ENCODE assay signal across 8 mouse cellular contexts in genomic region chr4:57783853-57784600, GRCm38 (mm10).
DNase-seq lines count a peak whose midpoint lies in the region; ATAC-seq and TF ChIP-seq lines count a peak whose summit lies in the region.

No protein-coding gene starts in this region.

- 0 out of 2 replicates have a peak overlapping the region, but pooled peaks have one; percentile 13 for H3K4me2 ChIP-seq in intestine, postnatal 0 days (replicated peaks; ENCODE audit: low read depth)
- H3K4me2 ChIP-seq in intestine, embryonic 15.5 days (replicated peaks): no peak overlapping the region
- H3K4me2 ChIP-seq in midbrain, embryonic 12.5 days (replicated peaks): peak overlapping the region; percentile 65
- no peak overlapping the region for H3K4me2 ChIP-seq in forebrain, embryonic 15.5 days (replicated peaks)

- TF ChIP-seq POLR2A in brain, embryonic 14.5 days (IDR thresholded peaks at IDR 0.05; ENCODE audit: borderline replicate concordance, extremely low read depth, insufficient read depth, insufficient read length, poor library complexity, severe bottlenecking): no peak

- no peak overlapping the region for H3K4me3 ChIP-seq in intestine, postnatal 0 days (ENCODE audit: low read depth, low read length)
- no peak overlapping the region for H3K4me3 ChIP-seq in intestine, embryonic 15.5 days (replicated peaks)
- H3K4me3 ChIP-seq in midbrain, embryonic 12.5 days: no peak overlapping the region
- H3K4me3 ChIP-seq in forebrain, embryonic 15.5 days: no peak overlapping the region

- TF ChIP-seq CTCF in intestine, postnatal 0 days (IDR thresholded peaks at IDR 0.05; ENCODE audit: low read depth): no peak
- TF ChIP-seq CTCF in brain, embryonic 14.5 days (IDR thresholded peaks at IDR 0.05; ENCODE audit: borderline replicate concordance, extremely low read depth, insufficient read depth, insufficient read length): no peak

- peaks cover 6% of the 10 kb centered on the region; the same call in 1 of the 2 replicates for H3K27me3 ChIP-seq in intestine, postnatal 0 days (replicated peaks; ENCODE audit: control insufficient read depth, insufficient read depth, low read length)
- peaks cover 11% of the 10 kb centered on the region; the same call in 1 of the 2 replicates for H3K27me3 ChIP-seq in intestine, embryonic 15.5 days (replicated peaks)
- peaks cover 26% of the 10 kb centered on the region for H3K27me3 ChIP-seq in midbrain, embryonic 12.5 days
- H3K27me3 ChIP-seq in forebrain, embryonic 15.5 days: no peaks in the 10 kb centered on the region; the same call in 1 of the 2 replicates

- H3K9me3 ChIP-seq in intestine, postnatal 0 days (ENCODE audit: control insufficient read depth): no peaks in the 10 kb centered on the region
- no peaks in the 10 kb centered on the region for H3K9me3 ChIP-seq in intestine, embryonic 15.5 days
- no peaks in the 10 kb centered on the region for H3K9me3 ChIP-seq in midbrain, embryonic 12.5 days
- H3K9me3 ChIP-seq in forebrain, embryonic 15.5 days: no peaks in the 10 kb centered on the region

- ATAC-seq in intestine, postnatal 0 days: no peak
- no peak for ATAC-seq in intestine, embryonic 15.5 days
- no peak for ATAC-seq in midbrain, embryonic 12.5 days (ENCODE audit: low FRiP score, low read depth)
- ATAC-seq in forebrain, embryonic 15.5 days (replicated peaks): no peak
- no peak for ATAC-seq in monocyte, adult 5-6 weeks (replicated peaks; ENCODE audit: insufficient number of reproducible peaks, low FRiP score, low TSS enrichment, poor library complexity, severe bottlenecking)

- H3K9ac ChIP-seq in intestine, postnatal 0 days (ENCODE audit: low read depth, low read length): no peak overlapping the region
- H3K9ac ChIP-seq in intestine, embryonic 15.5 days: no peak overlapping the region
- no peak overlapping the region for H3K9ac ChIP-seq in midbrain, embryonic 12.5 days (replicated peaks)
- H3K9ac ChIP-seq in forebrain, embryonic 15.5 days (replicated peaks): no peak overlapping the region

- H3K4me1 ChIP-seq in intestine, postnatal 0 days (replicated peaks; ENCODE audit: control insufficient read depth, insufficient read depth, low read length): 0 out of 2 replicates have a peak, but pooled peaks cover 6% of the 10 kb centered on the region
- peaks cover 17% of the 10 kb centered on the region for H3K4me1 ChIP-seq in intestine, embryonic 15.5 days (replicated peaks)
- H3K4me1 ChIP-seq in midbrain, embryonic 12.5 days: peaks cover 29% of the 10 kb centered on the region
- peaks cover 17% of the 10 kb centered on the region for H3K4me1 ChIP-seq in forebrain, embryonic 15.5 days

- H3K27ac ChIP-seq in intestine, postnatal 0 days (ENCODE audit: low read depth, low read length): no peak overlapping the region
- H3K27ac ChIP-seq in intestine, embryonic 15.5 days: no peak overlapping the region
- H3K27ac ChIP-seq in midbrain, embryonic 12.5 days (replicated peaks): no peak overlapping the region
- H3K27ac ChIP-seq in forebrain, embryonic 15.5 days (replicated peaks): no peak overlapping the region

- peak; percentile 37 for DNase-seq in brain, embryonic 14.5 days (ENCODE audit: low read depth)
- DNase-seq in heart, postnatal 4 days: peak; percentile 49
- no peak for DNase-seq in thymus, postnatal 14 days

- WGBS in intestine, postnatal 0 days: 72% methylated on average over 11 of the region's 11 CpGs
- WGBS in intestine, embryonic 15.5 days: 63% methylated on average over 11 of the region's 11 CpGs
- 80% methylated on average over 11 of the region's 11 CpGs for WGBS in midbrain, embryonic 12.5 days
- WGBS in forebrain, embryonic 15.5 days: 66% methylated on average over 11 of the region's 11 CpGs

- H3K36me3 ChIP-seq in intestine, postnatal 0 days (ENCODE audit: control insufficient read depth, insufficient read depth): no peaks in the 10 kb centered on the region
- H3K36me3 ChIP-seq in intestine, embryonic 15.5 days: no peaks in the 10 kb centered on the region
- H3K36me3 ChIP-seq in midbrain, embryonic 12.5 days: no peaks in the 10 kb centered on the region
- H3K36me3 ChIP-seq in forebrain, embryonic 15.5 days: no peaks in the 10 kb centered on the region

Comparison
In these comparisons a context has a peak if more than half of its experiments do, and no peak if none do; other contexts are left out.
1. H3K4me2 ChIP-seq: peak in intestine, postnatal 0 days (single experiment) and midbrain, embryonic 12.5 days (single experiment); none in intestine, embryonic 15.5 days (single experiment) and forebrain, embryonic 15.5 days (single experiment).